Mouse (Mus musculus): ENCODE measurements at regions not wholly inside any gene's neighbourhood (a gene's known extent, or its start where the extent isn't known, plus 50 kb on each side); places are given as distances from the start of the nearest gene placed in this dataset.

DNA sequence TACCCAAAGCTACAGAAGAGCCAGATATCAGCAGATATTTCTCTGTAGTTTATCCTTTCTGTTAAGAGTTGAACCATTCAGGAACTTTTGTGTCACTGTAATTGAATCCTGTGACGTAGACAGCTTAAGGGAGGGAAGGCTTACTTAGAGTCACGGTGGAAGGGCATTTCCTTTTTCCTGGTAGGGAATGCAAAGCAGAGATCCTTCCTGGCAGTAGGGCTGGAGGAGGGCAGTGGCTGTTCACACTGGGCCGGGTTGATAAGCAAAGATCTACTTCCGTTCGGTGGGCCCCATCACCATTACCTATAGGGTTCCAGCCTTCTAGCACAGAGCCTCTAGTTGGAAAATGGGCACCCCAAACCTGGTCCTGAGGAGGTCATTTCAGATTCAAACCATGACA, 710.7 kb upstream of the Car8 start:
- DNase-seq, result no peak

DNA sequence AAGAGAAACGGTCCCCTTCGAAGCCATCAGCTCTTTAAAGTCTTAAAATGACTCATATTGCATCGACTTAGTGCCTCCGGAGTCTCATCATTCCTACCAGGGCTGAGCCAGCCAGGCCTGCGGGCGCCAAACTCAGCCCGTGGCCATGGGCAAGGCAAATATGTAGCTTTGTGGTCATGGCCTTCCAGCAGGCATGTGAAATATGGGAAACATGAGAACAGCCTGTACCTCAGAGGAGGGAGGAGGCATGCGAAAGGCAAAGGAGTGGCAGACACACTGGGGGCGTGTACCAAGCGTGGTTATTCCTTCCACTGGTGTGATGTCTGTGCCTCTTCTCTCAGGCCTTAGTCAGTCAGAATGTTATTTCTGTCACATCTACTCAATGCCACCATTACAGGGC, 706.3 kb upstream of the Car8 start:
- DNase-seq, result no peak

DNA sequence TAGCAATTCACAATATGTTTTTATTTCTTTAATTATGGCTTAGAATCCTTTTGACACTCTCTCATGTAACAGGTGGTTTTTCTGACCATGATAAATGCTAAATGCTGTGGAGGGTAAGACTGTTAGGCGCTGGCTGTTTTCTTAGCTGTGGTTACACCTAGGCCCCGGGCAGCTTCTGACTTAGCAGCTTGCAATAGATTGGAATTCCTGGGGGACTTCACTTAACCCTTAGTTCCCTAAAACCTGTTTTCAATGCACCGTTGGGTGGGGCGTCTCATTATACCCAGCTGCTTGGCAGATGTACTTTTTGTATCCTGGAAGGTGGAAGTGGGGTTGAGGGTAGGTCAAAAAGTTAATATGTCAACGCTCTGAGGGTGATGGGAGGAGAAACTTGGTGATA, 704.2 kb upstream of the Car8 start:
- DNase-seq, result no peak

DNA sequence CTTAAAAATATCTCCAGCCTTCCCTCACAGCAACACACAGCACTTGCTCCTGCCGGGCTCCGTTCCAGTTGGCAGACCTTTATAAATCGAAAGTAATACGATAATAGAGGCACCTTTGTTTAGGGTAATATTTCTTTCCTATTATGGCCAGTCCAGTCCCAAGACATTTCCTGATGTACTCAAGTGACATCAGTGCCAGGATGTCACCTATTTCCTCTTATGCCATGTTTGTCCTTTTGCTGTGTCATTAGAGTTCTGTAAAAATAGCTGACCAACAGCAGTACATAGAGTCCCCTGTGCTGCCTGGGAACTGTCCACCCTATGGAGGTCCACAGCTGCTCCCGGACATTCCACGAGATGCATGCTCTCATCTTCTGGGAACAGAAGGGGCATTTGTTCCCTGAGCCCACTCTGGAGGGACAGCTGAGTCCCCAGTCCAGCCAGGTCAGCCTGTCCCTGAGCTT, 700.1 kb upstream of the Car8 start:
- no peak for DNase-seq

DNA sequence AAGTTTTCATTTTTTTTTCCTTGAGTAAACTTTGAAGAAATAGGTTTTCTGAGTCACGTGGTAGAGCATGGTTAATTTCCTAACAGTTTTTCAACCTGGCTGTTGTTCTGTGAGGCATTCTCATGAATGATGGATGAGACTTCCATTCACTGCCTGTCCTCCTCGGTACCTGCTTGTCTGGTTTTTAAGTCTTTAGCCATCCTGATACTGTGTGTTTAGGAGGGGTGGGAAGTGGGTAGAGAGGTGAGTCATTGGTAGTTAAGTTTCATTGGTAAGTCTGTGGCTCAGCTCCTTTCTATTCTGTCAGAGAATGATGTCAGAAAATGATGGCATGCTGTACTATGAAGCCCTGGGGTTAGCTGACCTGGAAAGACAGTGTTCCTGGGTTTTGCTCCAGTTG, 697.1 kb upstream of the Car8 start:
- no peak for DNase-seq

DNA sequence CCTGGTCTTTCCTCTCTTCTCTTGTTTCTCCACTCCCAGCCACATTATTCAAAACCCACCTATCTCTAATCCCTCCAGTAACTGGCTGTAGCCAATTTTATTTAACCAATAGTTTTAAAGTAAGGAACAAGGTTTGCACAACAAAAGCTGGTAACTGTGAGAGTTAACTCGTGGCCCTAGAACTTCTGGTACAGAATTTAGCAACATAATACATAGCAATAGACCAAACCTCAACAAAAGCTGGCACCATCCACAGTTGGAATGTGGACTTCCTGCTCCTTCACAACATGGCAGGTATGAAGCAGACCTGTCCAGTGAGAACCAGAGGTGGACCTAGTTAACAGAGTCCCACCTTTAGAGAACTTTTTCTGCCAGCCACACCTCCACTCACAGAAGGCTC, 695.7 kb upstream of the Car8 start:
- no peak for DNase-seq

DNA sequence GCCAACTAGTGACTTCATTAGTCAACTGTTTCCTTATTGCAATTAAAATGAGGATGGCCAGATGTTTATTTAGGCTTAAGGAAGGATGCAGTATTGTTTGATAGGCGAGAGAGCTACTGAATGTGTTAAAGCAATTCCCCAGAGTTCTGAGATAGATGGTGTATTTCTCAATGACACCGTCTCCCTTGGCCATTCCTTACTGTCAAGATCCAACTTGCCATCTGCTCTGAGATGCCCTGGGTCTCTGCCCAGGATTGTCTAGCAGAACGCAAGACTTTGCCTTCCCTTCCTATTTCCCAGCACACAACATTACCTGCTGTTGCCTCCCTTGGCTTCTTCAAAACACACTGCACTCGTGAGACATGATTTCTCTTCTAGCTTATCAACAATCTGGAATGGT, 690.5 kb upstream of the Car8 start:
- DNase-seq, result no peak

DNA sequence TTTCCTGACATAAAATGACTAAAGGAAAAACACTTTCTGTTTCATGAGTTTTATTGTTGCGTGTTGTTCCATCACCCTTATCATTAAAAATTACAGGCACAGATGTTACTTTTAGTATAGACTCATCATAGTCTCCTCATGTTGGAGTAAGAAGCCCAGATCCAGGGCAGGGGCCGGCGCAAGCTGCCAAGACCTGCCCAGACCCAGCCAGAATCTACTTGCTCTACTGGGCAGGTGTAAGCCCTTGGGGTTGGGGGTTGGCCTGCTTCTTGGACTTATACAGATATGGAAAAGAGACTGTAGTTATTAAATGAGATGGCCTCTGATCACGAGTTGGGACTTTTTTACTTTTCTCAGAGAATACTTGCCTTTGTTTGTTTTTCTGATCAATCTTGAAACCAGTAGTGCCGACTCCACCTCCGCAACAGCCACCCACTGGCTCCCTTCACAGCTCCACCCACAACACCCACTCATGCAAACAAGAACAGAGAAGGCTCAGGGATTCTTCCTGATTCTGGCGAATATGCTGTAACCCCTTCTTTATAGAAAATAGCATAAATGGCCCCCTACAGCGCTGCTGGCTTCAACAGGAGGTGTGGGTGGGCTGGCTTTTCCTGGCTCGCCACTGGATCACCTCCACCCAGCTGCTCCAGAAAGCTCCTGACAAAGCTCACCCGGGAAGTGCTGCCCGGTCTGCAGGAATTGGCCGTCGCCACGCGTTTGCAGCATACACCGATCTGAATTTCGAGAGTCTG, 689.9 kb upstream of the Car8 start:
- no peak for DNase-seq

DNA sequence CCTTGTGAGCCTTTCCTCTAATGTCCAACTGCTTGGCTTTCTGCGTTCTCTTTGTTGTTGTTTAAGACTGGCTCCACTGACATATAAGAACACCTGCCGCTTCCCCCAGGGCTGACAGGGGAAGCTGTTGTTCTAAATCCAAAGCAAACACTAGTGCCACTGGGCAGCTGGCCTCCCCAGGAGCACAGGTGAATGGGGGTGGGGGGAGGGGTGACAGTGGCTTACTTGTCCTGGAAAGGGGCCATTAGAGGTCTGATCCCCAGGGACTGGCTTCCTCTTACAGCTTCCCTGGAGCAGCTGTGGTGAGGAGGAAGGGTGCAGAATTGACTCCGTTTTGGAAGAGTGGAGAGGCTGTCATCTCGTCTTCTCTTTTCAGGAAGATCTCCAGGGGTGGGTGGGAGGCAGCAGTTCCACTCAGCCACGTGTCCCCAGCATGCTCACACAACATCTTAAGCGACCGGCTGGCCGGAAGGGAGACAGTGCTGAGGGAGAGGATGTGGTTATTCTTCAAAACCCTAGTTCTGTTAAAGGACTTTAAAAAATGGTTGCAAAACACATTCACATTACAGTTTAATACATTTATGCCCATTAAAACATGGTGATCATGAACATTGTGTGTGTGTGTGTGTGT, 688.5 kb upstream of the Car8 start:
- DNase-seq, result peak; percentile 30

DNA sequence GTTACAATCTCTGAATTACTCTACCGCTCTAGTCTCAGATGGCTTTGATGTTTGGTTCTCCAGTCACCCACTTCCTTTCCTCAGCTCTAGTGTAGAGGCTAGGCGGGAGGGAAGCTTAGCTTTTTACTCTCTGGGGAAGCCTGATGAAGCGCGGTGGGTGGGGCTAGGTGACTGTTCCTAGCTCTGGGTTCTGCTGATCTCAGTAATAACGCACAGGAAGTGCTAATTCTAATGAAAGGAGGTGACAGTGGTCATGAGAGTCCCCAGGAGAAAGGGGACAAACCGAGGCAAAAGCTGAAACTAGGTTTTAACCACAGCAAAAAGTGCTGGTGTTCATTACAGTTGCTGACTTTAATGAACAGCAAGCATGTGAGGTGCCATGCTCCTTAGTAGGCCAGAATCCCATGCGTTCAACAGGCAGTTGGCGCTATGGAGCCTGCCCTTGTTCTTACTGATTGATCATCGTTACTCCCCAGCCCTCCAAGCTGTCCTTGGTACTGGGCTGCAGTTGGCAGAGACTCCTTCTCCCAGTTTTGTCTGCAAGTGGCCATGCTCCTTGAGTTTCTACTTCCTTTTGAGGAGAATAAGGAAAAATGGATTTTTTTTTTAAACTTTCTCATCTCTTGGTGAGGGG, 687.9 kb upstream of the Car8 start:
- peak; percentile 71 for DNase-seq

DNA sequence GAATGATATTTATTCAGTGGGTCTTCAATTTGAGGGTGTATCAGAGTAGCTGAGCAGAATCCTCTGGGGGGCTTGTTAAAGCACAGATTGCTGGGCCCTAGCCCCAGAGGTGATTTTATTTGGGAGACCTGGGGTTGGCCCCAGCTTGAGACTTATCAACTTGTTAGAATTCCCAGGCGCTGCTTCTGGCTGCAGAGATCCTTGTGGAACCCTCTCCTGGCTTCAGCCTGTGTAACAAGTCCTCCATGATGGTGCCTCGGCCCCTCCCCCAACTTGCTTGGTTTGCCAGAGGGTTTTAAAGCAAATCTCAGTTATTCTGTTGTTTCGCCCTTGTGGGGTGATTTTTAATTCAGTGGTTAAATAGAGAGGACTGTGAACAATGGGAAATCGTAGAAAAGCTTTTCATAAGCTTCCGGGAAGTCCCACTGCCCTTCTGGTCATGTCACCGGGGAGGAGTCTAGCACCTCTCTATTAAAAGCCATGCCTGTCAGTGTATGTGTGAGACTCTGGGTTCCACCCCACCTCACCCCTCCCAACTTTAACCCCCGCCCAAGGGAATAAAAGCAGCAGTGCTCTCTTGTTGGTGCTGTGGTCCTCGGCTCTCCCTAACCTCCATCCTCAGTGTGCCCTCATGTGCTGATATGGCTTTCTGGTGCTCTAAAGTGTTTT, 684.0 kb upstream of the Car8 start:
- DNase-seq, result no peak

DNA sequence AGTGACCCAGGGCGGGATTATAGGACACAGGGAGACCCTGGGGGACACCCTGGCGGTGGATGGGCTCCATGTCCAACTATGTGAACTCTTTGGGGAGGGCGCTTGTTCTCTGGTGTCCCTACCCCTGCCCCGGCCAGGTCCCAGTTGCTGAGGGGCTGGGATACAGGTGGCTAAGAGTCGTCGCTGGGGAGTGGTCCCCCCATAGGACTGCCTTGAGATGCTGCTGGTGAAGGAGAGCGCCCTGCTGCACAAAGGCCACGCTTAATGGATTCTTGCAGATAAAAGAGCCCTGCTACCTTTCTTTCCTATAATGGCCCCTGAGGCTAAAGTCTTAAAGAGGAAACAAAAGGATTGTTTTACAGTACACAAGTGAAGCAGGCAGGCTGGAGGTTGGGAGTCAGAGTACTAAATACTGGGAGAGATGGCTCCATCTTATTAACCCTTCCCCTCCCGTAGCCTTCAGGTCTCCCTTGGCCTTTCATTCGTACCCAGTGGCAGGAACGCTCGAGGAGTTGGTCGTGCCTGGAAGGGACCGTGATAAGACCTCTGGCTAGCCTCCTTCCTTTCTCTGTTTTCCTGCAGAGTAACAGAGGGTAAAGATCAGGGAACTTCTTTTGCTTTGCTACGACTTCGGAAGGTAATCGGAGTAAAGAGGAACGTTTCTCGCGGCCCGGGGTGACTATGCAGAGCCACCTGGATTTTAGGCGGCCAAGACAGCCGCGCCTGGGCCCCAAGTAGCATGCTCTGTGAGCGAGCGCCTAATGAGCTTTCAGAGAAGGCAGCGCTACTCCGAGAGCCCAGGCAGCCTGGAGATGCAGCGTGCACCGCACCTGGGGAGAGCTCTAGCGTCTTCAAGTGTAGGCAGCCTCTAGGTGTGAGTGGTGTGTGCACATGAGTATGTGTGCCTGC, 682.9 kb upstream of the Car8 start:
- DNase-seq, result peak; percentile 55

DNA sequence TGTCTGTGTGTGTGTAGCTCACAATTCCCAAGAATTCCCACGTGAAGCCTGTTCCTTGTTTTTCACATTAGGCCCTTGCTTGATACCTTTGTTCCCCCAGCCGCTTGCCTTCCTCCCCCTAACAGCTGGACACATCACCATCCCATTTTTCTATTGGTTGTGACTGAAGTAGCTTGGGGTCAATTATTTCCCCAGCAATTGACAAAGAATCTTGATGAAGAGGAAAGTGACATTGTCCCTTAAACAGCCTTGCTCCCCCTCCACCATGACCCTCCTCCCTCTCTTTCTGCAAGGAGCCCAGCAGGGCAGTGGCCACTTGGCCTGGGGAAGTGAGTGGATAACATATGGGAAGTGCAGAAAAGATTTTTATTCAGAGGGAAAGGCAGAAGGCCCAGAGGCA, 681.5 kb upstream of the Car8 start:
- no peak for DNase-seq

DNA sequence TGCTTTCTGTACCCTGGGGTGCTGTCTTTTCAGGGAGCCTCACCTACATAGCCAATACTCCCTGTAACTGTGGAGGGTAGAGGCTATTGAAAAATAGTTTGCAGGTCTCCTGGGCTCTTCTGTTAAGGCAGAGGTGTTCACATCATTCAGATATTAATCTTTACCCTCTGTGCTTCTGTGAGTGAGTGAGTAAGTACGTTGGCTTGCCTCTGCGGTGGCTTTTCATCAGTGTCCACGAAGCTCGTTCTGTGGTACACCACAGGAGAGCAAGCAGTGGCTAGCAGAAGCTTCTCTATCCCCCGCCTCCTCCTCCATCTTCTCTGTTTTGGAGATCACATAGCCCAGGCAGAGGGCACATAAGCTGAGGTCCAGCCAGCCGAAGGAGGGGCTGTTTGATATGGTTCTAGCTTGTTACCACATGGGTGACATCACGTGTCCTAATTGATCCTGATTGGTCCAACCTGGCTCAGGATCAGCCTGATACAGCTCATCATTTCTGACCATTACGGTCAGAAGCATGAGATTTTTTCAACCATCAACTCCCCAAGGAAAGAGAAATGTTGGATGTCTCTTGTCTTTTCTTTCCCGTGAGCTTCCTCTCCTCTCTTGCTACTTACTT, 680.6 kb upstream of the Car8 start:
- DNase-seq, result no peak
